Mouse (Mus musculus) limb, embryonic 14.5 days (tissue): Measurements from ENCODE around the gene Tax1bp1. TPM values are rescaled to one million over a fixed set of nuclear protein-coding genes. Genes with fewer than 3 reads are reported as not detected.
"Not testable (repeated sequence)": the region's sequence is repeated elsewhere in the genome, so short reads cannot be mapped to it uniquely, and the experiment has no call there.

Experiments used
- ATAC-seq: fragments of 200-750 bp; cut with Nextera tagmentation; 2 replicates; pipeline ENCODE4 v1.8.0; 2017; ENCODE audit warnings: low read depth, moderate number of reproducible peaks, moderate TSS enrichment; ENCODE audit not compliant: low FRiP score
- DNase-seq: peaks from one replicate; pipeline ENCODE4 v3.0.0-alpha.2; 2015; ENCODE audit warnings: low spot score
- H3K27ac ChIP-seq: fragments of 300-500 bp; sonication (generic); replicated peaks from 2 replicates; pipeline ENCODE4 v1.5.1; 2014; ENCODE audit warnings: low read depth, mild to moderate bottlenecking, low read length, moderate library complexity, mixed read lengths
- H3K27me3 ChIP-seq: fragments of 300-500 bp; sonication (generic); 2 replicates; pipeline ENCODE4 v1.6.1; 2014; ENCODE audit warnings: low read length, mixed read lengths; ENCODE audit not compliant: control insufficient read depth, insufficient read depth
- H3K36me3 ChIP-seq: fragments of 300-500 bp; sonication (generic); 2 replicates; pipeline ENCODE4 v1.6.1; 2014; ENCODE audit warnings: mild to moderate bottlenecking, low read length, moderate library complexity, mixed read lengths; ENCODE audit not compliant: control insufficient read depth, insufficient read depth
- H3K4me1 ChIP-seq: fragments of 300-500 bp; sonication (generic); 2 replicates; pipeline ENCODE4 v1.6.1; 2014; ENCODE audit warnings: antibody characterized with exemption, low read length, mixed read lengths; ENCODE audit not compliant: control insufficient read depth, insufficient read depth
- H3K4me2 ChIP-seq: fragments of 300-500 bp; sonication (generic); replicated peaks from 2 replicates; pipeline ENCODE4 v1.6.1; 2014; ENCODE audit warnings: low read depth, mild to moderate bottlenecking, low read length, moderate library complexity; ENCODE audit not compliant: severe bottlenecking
- H3K4me3 ChIP-seq: fragments of 300-500 bp; sonication (generic); replicated peaks from 2 replicates; pipeline ENCODE4 v1.5.1; 2014; ENCODE audit warnings: low read length
- H3K9ac ChIP-seq: fragments of 300-500 bp; sonication (generic); 2 replicates; pipeline ENCODE4 v1.6.1; 2014; ENCODE audit warnings: mild to moderate bottlenecking, low read depth, low read length, moderate library complexity; ENCODE audit not compliant: severe bottlenecking
- H3K9me3 ChIP-seq: fragments of 300-500 bp; sonication (generic); 2 replicates; pipeline ENCODE4 v1.6.1; 2016; ENCODE audit warnings: low read length; ENCODE audit not compliant: control insufficient read depth
- POLR2A ChIP-seq: fragments of 200-500 bp; IDR thresholded peaks from 2 replicates; pipeline ENCODE4 v1.8.0; 2012; ENCODE audit warnings: inconsistent platforms, mild to moderate bottlenecking, moderate library complexity, borderline replicate concordance; ENCODE audit not compliant: insufficient read depth, insufficient read length; ENCODE audit errors: extremely low read depth
- WGBS: fragments of 180-500 bp; shearing (Covaris S2); extraction: QIAGEN DNeasy Blood & Tissue Kit; methylation state at CpG from one replicate; pipeline ENCODE4 v1.1.7; 2014; 5-methylcytosine and 5-hydroxymethylcytosine counted together
- polyA plus RNA-seq, 2 experiments: library from polyadenylated mRNA; depleted of rRNA in 1 of 2; stranded (reverse) in 1 of 2; unstranded in 1 of 2; fragments of >200 nt; fragmentation: Nextera tagmentation in 1 of 2; extraction: Ambion mirVana in 1 of 2; gene quantifications; 2 replicates each; pipeline versions ENCODE4 v1.2.1 to v1.2.3; 2012 to 2014

The Tax1bp1 gene
- polyA plus RNA-seq, 2 experiments, result 53.9 to 137 TPM

DNA sequence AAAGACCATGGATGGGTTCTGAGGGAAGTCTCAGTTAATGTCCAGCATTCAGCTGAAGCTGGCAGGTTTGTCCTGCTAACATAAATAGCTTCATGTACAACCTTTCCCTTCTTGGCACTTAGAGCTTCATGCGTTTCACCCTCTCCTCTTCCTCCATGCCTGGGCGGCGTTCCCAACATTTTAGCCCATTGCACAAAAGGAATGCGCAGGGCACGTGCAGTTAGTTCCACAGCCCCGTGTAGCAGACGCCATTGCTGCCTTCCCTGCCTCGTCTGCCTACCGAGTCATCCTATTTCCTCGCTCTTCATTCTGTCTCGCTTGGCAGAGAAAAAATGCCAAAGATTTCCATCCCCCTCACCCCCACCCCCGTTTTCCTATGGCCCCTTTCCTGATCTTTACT lies 39.0 kb upstream of the Tax1bp1 start:
- Histone ChIP-seq H3K4me1 (peaks cover 15% of the 10 kb centered on the region), H3K27me3 (no peaks in the 10 kb centered on the region), H3K4me3 (no peak overlapping the region), H3K27ac (no peak overlapping the region), H3K36me3 (no peaks in the 10 kb centered on the region), H3K4me2 (no peak overlapping the region), H3K9ac (no peak overlapping the region), H3K9me3 (no peaks in the 10 kb centered on the region)
- TF ChIP-seq POLR2A, result no peak
- 77% methylated on average over 12 of the region's 12 CpGs for WGBS
- ATAC-seq (no peak), DNase-seq (no peak)

DNA sequence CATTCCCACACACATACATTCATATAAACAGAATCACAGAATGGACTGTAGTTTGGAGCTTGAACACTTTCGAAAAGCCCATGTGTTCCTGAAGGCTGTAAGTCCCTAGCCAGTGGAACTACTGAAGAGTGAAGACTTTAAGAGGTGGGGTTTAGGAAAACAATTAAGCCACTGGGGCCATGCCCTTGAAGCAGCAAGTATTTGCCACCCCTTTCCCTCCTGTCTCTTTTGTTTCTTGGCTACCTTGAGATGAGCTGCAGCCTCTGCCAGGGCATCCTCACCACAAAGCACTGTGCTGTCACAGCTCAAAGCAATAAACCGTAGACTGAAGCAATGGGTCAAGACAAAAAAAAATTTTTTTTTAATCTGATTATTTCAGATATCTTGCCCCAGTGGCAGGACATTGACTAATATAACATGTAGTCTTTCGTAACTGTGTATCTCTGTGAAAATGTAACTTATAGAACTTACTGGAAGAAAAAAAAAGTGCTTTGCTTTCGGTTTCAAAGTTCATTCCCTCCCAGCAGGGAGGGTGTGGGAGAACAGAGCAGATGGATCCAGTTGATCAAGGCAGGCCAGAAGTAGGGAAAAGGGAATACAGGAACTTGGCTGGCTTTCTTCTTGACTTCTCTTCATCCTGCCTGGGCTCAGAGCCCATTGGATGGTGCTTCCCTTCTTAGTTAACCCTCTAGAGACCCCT lies 38.2 kb upstream of the Tax1bp1 start:
- Histone ChIP-seq H3K9ac (no peak overlapping the region), H3K4me1 (peaks cover 15% of the 10 kb centered on the region), H3K27ac (no peak overlapping the region), H3K27me3 (no peaks in the 10 kb centered on the region), H3K4me3 (no peak overlapping the region), H3K9me3 (no peaks in the 10 kb centered on the region), H3K36me3 (no peaks in the 10 kb centered on the region), H3K4me2 (no peak overlapping the region)
- WGBS, result 68% methylated on average over 4 of the region's 4 CpGs
- ATAC-seq (no peak), DNase-seq (peak; percentile 56)
- TF ChIP-seq POLR2A, result no peak

DNA sequence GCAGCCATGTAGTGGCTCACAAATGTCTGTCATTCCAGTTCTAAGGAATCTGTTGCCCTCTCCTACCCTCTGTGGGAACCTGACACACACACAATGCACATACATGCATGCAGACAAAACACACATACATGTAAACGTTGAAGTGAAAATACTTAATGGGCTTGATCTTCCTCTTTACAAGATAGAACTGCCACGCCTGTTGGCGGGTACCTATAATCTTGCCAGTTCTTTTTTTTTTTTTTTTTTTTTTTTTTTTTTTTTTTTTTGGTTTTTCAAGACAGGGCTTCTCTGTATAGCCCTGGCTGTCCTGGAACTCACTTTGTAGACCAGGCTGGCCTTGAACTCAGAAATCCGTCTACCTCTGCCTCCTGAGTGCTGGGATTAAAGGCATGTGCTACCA lies 36.0 kb upstream of the Tax1bp1 start:
- WGBS, result 80% methylated on average over 4 of the region's 4 CpGs
- H3K27me3 ChIP-seq, H3K4me2 ChIP-seq, ATAC-seq, DNase-seq, H3K36me3 ChIP-seq, H3K9me3 ChIP-seq, H3K9ac ChIP-seq, H3K4me3 ChIP-seq, H3K27ac ChIP-seq: not testable (repeated sequence)
- H3K4me1 ChIP-seq, result peaks cover 14% of the 10 kb centered on the region

DNA sequence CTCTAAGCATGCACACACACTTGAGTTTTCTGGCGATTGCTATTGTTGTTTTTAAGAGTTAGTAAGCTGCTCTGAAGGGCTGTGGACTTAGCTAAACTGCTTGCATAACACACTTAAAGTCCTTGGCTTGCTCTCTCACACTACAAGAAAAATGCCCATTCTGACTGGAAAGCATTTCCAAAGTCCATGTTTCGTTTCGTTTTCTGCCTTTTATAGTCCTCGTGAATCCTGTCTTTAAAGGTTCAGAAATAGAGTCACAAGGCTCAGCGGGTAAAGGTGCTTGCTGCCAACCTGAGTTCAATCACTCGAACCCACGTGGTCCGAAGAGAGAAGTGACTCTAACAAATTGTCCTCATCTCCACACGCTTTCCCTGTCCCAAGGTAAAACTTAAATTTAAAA lies 34.0 kb upstream of the Tax1bp1 start:
- Histone ChIP-seq H3K9me3 (no peaks in the 10 kb centered on the region), H3K9ac (no peak overlapping the region), H3K27me3 (no peaks in the 10 kb centered on the region), H3K36me3 (no peaks in the 10 kb centered on the region), H3K4me1 (peaks cover 7% of the 10 kb centered on the region), H3K27ac (no peak overlapping the region), H3K4me3 (no peak overlapping the region), H3K4me2 (no peak overlapping the region)
- WGBS, result 50% methylated on average over 9 of the region's 9 CpGs
- no peak for DNase-seq
- TF ChIP-seq POLR2A, result no peak
- no peak for ATAC-seq

DNA sequence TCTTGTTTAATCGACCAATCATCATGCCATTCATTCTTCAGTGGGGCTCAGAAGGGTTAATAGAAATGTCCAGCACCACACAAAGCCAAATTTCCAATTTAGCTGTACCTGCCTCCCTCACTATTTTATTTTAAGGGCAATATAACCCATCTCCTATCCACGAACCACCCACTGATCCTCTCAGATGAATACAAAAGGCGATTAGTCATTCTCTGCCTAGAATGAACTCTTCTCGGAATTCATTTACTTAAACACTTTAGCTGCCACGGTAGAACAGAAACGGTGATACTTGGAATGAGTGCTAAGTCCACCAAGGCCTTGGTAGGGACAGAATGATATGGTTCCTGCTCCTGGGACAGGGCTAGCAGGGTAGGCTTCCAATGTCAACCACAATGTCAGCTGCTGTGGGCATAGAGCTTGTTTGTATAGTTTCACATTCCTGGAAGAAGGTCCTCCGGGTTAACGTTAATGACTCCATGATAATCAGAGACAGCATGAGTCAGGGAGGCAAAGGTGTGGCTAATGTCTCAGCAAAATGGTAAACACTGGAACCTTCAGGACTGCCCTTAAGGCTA lies 33.0 kb upstream of the Tax1bp1 start:
- 67% methylated on average over 8 of the region's 8 CpGs for WGBS
- Histone ChIP-seq H3K27ac (no peak overlapping the region), H3K27me3 (no peaks in the 10 kb centered on the region), H3K9me3 (no peaks in the 10 kb centered on the region), H3K9ac (no peak overlapping the region), H3K4me3 (no peak overlapping the region), H3K4me2 (no peak overlapping the region), H3K36me3 (no peaks in the 10 kb centered on the region), H3K4me1 (peaks cover 5% of the 10 kb centered on the region; the same call in 1 of the 2 replicates)
- ATAC-seq (no peak), DNase-seq (no peak)
- TF ChIP-seq POLR2A, result no peak
